Mouse (Mus musculus) lung, adult 2 months (tissue): ENCODE results near the gene C8b.

Experiments used
- CTCF ChIP-seq: fragments of 200-500 bp; IDR thresholded peaks from 2 replicates; pipeline ENCODE4 v1.5.1; 2011; ENCODE audit warnings: mild to moderate bottlenecking, low read length, control low read depth; ENCODE audit not compliant: insufficient read depth
- POLR2A ChIP-seq: fragments of 200-500 bp; IDR thresholded peaks from 2 replicates; pipeline ENCODE4 v1.6.1; 2011; ENCODE audit warnings: low read depth, mild to moderate bottlenecking, control low read depth, low read length, borderline replicate concordance; ENCODE audit errors: extremely low read depth

- TF ChIP-seq CTCF = no peak
- TF ChIP-seq POLR2A = no peak
These were observed 2.1 kb downstream of the C8b start for GRCm38 (mm10) chr4:104768190-104768589.
